Mouse (Mus musculus) layer of hippocampus, adult 9-11 months (tissue): ENCODE results near the gene Elmo1.
"Not testable (repeated sequence)": the region's sequence is repeated elsewhere in the genome, so short reads cannot be mapped to it uniquely, and the experiment has no call there.

Experiments
- DNase-seq: peaks from one replicate; pipeline ENCODE4 v3.0.0; 2022

Gene Elmo1

DNA sequence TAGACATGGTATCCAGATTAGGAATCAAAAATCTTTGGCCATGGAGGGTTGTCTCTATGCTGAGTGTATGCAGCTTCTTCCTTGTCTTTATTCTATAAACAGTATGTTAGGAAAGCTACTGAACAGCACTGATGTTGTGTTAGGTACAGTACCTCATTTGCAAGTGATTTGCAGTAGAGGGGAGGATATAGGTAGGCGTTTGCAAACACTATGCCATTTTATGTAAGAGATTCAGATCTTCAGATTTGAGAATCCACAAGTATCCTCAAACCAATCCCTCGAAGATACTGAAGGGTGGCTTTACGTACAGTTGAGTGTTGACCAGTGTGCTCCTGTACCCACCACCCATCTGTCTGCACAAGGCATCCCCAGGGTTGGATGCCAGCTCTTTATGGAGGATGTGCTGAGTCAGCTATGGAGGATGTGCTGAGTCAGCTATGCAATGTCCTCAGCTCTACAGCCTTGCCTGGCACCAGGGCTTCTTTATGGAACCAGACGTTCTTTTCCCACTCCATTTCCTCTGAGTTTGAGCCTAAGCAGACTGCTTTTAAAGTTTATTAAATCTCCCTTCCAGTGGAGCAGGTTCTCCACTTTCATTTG lies 465.6 kb downstream of the Elmo1 start:
- DNase-seq, result no peak

DNA sequence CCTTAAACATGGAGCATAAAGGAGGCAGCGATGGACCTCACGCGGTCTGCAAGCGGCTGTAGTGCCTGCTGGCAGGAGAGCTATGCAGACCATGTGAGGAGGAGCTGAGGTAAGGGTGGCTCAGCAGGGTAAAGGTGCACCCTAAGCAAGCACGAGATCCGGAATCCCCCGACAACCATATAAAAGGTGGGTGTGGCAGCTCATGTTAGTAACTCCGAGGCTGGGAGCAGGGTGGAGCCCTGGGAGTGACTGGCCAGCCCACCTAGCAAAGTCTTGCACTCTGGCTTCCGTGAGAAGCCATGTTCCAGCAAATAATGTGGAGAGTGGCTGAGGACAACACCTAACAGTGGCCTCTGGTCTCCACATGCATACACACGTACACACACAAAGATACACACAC lies 466.3 kb downstream of the Elmo1 start:
- DNase-seq, result no peak

DNA sequence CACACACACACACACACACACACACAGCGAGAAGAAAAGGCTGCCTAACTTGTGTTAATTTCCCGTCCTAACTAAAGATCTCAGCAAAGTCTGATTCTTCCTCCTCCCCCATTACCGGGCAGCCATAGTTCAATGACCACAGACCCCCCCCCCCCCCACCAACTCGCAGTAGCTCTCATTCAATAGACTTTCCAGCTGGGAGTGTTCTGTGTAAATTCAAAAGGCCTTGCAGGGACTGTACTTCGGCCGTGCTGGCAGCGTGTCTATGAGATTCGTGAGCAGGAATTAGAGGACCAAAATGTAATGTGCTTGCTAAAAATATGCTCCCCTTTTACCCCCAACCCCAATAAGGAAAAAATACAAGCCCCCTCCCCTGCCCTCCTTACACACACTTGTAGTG lies 466.8 kb downstream of the Elmo1 start:
- DNase-seq, result no peak

DNA sequence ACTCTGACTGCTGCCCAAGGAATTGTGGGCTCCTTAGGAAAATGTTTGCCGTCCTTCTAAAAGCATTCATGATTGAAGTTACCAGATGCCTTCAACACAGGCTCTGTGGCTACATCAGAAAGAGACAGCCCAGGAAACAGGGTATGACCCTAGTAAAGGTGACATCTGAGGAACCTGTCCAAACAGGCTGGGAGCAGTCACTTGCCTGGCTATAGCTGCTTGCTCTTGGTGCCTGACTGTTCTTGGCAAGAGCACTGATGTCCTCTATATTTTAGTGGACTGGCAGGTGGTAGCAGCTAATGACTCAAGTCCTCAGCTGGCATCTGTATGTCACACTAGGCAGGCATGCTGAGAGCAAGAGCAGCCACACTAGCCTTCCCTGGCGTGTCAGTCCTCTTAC lies 468.0 kb downstream of the Elmo1 start:
- no peak for DNase-seq

DNA sequence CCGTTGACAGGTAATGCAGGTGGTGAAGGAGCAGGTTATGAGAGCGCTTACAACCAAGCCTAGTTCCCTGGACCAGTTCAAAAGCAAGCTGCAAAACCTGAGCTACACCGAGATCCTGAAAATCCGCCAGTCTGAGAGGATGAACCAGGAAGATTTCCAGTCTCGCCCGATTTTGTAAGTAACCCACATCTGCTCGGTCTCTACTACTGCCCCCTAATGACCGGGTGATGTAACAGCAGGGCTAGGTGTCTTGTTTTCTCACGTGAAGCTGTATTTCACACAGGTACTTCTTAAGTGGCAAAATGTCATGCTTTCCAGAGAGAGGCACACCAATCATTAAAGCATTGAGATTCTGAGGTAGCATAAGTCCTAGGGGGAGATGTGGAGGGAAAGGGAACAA lies 474.0 kb downstream of the Elmo1 start:
- no peak for DNase-seq

DNA sequence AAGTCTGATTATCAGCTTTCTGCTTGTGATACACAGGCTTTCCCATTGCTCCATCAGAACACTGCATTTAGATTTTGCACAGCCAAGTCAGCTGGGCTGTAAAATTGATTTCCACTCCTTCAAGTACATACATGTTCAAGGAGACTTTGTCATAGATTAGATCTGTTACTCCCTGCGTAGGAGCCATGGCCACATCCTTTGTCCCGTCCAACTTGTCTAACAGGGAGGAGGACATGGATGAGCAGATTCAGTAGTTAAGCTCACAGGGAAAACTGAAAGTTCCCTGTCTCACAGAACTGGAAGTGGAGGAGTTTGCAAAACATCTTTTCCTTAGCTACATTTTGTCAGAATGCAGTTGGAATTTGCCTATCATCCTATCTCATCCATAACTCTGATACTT lies 484.8 kb downstream of the Elmo1 start:
- DNase-seq, result no peak

DNA sequence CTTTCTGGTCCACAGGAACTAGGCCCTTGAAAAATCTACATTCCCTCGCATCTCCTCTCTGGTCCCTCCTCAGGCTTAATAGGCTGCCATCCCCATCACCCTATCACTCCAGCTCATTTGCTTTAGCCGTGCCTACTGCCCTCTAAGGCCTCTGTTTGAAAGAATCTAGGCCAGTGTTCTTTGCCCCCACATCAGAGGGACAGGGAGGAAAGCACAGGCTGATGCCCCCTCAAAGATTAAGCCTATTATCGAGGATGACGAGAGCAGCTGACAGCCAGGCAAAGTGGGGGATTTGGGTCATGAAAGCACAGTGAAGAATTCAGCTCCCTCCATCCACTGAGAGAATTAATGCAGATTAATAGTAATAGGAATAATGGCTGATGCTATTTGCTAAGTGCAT lies 495.5 kb downstream of the Elmo1 start:
- DNase-seq, result no peak

DNA sequence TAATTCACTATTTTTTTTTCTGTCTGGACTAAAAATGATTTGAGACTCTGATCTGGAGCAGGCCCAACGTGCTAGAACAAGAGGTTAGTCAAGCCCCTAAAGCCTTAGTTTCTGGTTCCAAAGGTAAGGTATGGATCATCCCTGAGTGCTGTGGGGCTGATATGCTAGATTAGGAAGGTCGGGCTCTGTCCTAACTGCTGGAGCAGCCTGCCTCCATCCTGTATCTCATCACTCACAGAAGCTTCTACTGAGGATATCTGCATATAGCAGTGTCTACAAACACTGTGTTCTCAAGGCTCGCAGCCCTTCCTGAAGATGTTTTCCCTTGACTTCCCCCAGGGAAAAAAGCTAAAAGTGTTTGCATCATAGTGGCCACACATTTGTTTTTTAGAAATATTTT lies 496.1 kb downstream of the Elmo1 start:
- no peak for DNase-seq

DNA sequence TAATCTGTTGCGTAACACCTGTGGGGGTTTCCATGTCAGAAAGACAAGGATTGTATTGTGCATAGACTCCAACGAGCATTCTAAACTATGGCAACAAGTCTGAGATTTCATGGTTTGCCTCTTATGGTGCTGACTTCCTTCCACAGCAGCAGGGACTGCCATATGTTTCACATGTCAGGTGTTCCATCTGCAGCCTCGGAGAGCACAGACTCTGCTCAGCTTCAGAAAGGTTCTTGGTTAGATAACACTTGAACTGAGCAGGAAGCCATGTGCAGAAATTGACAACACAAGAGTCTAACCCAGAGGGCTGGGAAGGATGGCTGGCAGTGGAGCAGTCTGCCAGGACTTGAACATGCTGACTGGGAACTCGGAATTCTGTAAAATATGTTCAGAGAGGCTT lies 500.6 kb downstream of the Elmo1 start:
- peak; percentile 55 for DNase-seq

DNA sequence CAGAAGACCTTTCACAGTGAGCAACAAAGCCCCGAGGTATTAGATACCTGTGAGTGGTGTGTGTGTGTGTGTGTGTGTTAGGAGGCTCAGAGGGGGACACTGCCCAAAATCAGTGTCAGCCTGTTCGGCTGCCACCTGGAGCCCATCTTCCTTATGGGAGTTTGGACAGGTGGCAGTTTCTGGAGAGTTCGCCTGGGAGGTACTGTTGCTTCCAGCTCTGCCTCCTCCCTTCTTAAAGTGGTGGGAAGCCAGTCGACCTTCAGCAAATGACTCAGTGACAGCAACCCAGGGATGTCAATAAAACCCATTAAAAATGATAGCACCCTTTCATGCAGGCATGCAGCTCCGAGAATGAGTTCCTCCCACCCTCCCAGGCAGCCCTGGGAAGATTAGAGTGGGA lies 506.9 kb downstream of the Elmo1 start:
- DNase-seq, result no peak

DNA sequence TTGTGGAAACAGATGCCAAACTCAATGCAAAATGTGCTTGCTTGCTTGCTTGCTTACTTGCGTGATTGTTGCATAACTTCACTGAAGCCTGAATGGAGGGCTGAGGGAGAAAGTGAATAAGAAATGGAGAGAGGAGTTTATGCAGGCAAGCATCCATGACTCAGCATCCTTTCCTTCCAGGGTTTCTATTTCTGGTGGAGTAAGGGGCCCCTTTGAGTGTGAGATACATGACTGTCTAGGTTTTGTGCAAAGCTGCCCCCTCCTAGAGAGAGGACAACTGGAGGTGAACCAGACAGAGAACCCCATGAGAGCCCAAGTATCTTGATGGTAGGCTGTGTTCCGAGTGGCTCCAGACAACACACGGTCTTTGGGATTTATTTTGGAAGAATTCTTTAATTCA lies 508.2 kb downstream of the Elmo1 start:
- DNase-seq, result no peak

DNA sequence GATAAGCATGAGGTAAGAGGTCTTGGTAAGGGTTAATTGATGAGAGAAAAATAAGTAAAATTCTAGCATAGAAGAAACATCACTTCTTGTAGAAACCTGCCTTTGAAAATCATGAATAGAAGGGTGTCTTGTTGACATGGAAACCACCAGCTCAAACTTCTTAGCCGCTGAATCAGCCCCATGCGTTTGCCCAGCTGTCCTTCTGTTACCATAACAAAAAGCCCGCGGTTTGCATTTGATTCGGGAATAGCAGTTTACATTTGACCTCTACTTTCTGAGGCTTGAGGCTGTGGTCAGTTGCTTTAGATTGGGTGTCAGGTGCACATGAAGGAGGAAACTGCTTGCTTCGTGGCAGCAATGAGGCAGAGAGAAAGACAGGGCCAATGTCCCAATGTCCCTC lies 509.9 kb downstream of the Elmo1 start:
- DNase-seq, result no peak

DNA sequence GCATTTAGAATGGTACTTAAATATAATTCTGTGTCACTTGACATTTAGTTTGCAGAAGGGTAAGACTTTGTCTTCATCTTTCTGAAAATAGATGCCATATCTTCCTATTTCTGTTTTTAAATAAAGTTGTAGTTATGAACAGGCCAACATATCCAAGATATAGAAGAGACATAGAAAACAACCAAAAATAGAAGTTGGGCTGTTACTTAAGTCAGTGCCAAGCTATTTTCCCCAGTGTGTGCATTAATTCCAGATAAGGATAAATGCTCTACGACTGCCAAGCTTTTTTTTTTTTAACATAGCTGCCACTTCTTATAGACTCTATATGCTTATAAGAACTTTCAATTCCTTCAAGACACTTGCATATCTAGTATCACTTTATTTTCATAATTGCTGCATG lies 511.0 kb downstream of the Elmo1 start:
- no peak for DNase-seq

DNA sequence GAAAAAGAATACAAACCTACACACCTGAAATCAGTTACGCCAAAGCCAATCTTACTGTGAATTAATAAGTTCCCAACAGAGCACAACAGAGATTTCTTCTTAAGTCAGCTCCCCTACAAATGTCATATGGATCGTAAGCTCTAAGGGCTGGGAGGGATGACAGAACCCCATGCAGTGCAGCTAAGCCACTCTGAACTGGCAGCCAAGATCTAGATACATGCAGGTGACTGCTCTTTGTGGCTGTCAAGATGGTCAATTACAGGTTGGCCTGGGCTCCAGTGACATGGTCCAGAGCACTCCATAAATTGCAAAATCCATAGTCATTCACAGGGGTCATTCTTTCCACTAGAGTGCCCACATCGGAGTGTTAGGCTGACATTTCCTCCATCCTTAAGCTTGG lies 516.5 kb downstream of the Elmo1 start:
- DNase-seq, result no peak

DNA sequence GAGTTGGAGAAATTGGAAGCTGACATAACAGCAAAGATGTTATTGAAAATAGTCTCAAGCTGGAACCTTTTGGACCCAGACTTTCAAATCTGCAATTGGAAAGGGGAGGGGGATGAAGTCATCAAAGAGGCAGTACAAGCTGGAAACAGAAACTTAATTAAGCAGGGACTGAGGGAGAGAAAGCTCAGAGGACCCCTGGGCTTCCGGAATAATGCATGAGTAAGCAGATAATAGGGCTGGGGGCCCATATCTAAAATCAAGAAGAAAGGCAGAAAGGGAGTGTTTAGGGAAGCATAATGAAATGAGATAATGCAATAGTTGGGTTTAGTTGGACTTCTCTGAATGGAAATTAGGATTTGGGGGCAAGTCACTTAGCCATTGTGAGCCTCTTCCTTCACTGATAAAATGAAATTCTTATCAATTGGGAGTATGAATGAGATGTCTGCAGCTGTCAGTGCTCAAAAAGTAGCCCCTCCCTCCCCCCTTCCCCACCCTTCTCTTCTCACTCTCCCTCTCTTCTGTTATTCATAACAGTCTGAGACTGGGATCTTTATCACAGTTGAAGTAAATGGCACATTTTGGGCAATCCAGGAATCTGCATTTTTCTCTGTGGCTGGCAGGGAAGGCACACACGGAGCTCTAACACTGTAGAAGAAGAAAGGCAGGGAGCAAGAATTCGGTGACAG lies 518.8 kb downstream of the Elmo1 start:
- DNase-seq, result no peak

DNA sequence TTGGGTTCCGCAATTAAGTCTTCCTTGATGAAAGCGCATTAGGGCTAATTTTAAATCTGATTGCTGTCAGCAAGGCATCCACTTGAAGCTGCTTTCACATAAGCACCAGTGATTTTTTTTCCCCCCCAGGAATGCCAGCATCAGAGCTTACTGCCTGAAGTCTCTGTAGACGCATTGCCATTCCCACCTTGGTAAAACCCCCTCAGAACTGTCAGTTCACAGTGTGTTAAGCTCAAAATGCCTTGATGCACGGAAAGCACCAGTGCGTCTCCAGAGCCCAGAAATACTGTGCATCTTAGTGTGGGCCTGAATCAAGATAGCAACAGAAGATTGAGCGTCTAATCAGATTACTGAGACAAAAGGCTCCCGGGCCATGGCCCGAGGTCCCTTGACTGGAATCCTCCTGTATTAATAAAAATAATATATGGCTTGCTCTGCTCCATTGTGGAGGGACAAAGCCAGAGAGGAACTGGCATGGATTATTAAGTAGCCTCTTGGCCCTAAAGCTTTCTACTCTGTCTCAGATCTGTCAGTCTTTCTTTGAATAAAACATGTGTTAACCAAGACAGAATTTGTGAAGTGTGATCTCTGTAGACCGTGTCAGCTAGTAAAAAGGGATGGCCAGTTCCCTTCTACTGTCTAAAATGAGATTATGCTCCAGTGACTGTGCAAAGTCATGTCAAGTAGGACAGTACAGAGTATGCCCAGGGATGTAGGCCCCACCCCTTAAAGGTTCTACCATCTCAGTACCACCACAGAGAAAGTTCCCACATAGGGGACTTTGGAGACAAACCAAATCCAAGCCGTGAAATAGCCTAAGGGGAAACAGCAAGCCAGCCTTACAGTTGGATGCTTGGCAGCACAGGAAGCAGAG lies 525.4 kb downstream of the Elmo1 start:
- no peak for DNase-seq

DNA sequence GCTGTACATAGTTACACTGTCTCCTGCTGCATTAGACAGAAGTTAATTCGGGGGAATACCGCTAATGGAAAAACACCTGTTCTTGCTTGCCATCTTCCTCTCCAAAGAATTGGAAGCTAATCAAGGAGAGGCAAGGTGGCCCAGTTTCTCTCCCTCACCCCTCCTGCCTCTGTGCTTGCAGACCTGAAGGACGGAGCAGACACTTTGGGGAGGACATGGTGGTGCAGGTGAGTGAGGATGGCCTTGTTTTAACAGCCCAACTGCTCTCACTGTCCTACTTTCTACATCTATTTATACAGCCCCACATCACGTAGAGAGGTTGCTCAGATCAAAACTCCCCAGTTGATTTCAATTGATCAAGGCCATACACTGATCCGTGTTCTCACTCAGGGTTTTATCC lies 529.5 kb downstream of the Elmo1 start:
- no peak for DNase-seq

DNA sequence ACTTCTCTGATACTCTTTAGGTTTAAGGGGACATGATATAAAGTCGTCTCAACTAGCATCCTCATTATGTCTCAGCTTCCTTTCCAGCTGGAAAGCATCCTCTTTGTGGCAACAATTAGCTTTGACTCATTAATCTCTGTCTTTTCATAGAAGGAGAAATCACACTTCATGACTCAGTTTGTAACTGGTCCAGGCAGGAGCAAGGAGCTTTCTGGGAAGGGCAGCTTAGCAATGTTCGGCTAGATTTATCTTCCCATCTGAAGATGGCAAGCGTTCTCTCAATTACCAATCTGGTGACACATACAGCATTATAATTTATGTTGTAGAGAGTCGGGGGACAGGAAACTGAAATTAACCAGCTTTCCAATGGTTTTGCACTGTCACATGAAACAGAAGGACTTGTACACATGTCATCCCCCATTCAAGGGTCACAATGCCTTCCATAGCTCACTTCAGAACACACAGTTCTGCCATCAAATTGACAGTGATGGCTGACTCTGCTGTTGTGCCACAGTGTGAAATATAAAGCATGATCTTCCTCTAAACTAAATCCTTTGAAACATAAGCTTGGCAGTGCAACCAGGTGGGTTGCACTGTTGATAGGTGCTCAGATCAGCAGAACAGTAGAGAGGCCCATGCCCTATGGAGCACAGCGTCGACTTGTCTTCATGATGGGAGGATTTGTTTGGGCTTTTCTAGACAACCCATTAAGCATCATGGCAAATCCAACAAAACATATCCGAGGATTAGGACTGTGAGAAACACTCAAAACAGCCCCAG lies 532.9 kb downstream of the Elmo1 start:
- DNase-seq, result no peak

DNA sequence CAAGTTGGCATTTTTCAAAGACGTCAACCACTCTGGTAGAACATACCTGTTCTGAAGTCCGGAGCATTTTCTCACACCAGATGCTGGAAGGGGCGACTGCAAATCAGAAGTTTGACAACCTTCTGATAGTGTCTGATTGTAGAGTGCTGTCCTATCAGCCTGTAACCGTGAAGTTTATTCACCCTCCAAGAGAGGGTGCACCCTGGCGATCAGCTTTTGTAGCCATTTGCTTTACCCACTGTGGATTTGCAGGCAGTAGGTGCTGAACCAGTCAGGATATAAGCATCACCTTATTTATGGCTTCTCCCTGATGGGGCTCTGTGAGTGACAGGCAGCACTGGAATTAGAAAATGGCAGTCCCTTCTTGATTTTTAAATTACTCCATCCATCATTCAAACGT lies 537.4 kb downstream of the Elmo1 start:
- DNase-seq, result no peak

DNA sequence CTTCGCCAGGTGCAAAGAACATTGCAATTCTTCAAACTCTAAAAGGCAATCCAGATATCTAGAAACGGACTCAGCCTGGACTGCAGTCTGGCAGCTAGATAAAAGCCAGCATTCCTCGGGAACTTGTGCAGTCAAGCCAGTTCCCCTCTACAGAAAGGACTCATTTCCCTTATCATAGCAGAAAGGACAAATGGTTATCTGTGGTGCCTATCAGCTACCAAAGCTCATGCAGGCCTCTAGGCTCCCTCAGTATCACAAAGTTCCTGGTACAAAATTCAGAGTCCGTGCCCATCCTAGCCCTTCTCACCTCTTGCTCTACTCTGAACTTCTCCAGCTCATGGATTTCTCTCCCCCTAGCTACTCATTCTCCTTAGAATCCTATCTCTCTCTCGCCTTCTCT lies 542.1 kb downstream of the Elmo1 start:
- DNase-seq, result no peak

DNA sequence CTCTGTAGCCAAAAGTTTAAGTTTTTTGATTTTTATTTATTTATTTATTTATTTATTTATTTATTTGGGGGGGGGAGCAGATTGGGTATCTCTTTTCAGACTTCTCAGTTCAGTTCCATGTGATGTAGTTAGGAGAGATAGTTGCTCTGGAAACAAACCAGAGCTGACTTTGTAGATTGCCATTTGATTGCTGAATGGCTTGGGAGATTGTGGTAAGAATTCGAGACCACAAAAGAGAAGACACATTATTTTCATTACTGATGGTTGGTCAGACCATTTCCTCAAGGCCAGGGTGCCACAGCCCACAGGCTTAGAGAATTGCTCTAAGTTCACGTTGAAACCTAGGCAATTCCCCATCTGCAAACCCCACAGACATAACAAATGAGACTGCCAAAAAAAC lies 544.3 kb downstream of the Elmo1 start:
- not testable (repeated sequence) for DNase-seq

DNA sequence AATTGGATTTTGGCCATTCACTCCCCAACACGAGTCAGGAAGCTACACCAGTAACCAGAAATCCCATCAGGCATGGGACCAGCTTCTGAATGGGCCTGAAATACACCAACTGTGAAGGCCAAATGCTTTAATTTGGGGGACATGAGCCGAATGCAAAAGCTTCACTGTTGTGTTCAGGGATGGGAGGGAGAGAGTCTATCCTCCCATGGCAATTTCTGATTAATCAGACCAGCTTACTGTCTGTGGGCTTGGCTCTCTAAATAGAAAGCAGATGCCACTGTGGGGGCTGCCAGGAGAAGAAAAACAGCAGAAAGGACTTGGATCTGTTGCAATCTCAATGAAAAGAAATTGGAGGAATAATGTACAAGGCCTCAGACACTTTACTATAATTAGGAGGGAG lies 545.2 kb downstream of the Elmo1 start:
- DNase-seq, result peak; percentile 86
